Mouse (Mus musculus) c-Kit-positive CD71-positive TER-119-positive erythroid progenitor cells, embryonic 14.5 days (primary cell): Measurements from ENCODE around the gene Smap1.

Source experiments
- DNase-seq: peaks from one replicate; pipeline ENCODE4 v3.0.0-alpha.2; 2013; ENCODE audit warnings: low spot score

Gene Smap1

DNA sequence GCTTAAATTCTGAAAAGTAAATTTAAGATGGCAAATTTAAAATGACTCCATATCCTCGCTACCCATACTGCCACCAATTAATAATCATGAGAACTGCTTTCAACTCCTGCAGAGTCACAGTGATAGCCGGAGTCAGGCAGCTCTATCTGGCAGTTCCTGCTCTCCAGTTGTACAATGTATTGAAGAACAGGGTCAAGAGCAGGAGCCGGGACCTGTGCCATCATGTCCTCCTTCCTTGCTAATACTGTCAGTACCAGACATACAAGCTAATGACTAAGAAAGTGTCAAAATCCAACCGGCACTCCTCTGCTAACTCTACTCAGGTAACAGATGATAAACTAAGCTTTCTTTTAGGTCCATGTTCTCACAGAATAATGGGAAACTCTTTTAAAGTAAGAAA, 3.0 kb downstream of the Smap1 start:
- DNase-seq: no peak

DNA sequence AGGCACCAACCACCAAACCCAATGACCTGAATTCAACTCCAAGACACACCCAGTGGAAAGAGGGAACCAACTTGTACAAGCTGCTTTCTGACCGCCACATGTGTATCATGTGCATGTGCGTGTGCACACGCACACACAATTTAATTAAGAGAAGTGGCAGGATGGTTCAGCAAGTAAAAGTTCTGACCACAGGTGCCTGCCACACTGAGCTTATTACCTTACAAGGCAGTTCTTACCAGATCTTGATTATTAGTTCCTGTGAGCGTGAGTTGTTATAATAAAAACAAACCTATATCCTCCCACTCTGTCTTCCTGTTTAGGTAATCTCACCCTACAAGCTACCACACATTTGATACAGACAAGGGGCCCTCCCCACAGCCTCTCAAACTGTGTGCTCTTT, 6.6 kb downstream of the Smap1 start:
- DNase-seq: no peak

DNA sequence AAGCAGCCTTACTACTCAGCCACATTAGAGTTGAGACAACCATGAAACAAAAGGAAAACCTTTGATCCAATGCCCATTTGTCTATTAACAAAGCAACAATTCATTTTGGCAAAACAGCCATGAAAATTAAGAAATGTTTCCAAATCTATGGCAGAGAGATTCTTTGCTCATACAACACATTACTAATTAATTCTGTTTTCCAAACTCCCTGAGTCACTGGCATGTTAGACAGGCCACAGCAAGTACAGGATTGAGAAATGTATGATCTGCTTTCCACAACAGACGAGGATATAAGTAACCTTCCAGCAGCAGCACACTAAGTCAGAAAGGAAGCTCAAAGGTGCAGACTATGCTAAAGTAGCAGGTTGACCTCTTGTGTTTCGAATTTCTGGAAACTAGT, 9.1 kb downstream of the Smap1 start:
- DNase-seq: no peak

DNA sequence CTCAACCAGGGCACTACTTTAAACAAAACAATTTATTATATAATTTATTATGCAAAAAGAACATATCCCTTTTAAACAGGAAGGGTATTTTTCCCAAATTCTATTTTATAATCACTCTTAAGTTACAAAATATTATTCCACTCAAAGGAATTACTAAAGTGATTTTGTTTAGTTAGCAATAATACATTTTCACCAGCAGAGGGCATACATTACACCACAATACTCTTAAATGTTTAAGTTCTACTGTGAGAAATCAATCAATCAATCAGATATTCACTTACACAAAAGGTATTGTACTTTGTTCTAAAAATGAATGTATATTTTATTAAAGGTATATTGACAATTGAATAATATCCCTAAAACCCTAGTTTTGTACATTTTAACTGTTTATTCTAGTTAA, 16.0 kb downstream of the Smap1 start:
- no peak for DNase-seq

GRCm38 (mm10) chr1:23903340-23903739, 18.8 kb downstream of the Smap1 start:
- DNase-seq: no peak

GRCm38 (mm10) chr1:23902736-23903135, 19.4 kb downstream of the Smap1 start:
- no peak for DNase-seq

GRCm38 (mm10) chr1:23899647-23900020, 22.5 kb downstream of the Smap1 start:
- peak; percentile 78 for DNase-seq

GRCm38 (mm10) chr1:23899020-23899646, 23.0 kb downstream of the Smap1 start:
- no peak for DNase-seq

- no peak for DNase-seq
Measured at GRCm38 (mm10) chr1:23892072-23892471, 30.0 kb downstream of the Smap1 start.

GRCm38 (mm10) chr1:23884914-23885313, 37.2 kb downstream of the Smap1 start:
- no peak for DNase-seq

GRCm38 (mm10) chr1:23884087-23884668, 37.9 kb downstream of the Smap1 start:
- DNase-seq: no peak

DNA sequence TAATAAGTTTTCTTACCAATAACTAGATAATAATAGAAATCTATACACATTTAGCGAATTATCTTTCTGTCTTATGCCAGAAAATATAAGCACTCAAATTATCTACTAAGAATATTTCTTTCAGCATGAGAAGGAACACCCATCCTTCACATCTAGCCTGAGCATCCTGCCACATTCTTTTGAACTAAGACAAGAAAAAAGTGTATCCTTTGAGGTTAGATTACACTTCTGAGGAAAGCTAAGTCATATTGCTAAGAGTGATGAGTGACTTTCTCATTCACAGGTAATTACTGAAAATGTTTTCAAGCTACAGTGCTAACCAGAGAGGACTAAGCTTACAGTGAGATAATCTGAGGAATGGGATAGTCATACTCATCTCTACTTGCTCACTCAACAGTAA, 39.4 kb downstream of the Smap1 start:
- DNase-seq: no peak

- DNase-seq: no peak
Measured at GRCm38 (mm10) chr1:23872194-23872593, 49.9 kb downstream of the Smap1 start.

- DNase-seq: no peak
Measured at GRCm38 (mm10) chr1:23867350-23867862, 54.7 kb downstream of the Smap1 start.

- no peak for DNase-seq
Measured at GRCm38 (mm10) chr1:23865566-23865965, 56.6 kb downstream of the Smap1 start.

GRCm38 (mm10) chr1:23860944-23861343, 61.2 kb downstream of the Smap1 start:
- no peak for DNase-seq

DNA sequence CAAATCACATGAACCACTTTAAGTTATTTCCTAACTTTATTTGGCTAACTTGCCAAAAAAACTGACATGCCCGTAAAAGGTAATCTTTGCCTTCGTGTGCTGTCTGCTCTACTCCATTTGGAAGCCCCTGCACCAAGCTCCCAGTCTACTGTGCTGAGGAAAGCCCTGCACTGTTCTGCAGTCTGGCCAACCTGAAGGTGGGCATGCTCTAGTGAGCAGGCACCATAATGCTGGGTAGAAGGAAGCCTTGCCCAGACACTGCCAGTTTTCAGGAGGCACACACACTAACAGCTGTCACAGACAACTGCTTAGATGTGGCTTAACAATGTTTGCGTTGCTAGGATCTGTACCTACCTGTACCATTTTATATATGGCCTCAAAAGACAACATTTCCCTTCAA, 66.5 kb downstream of the Smap1 start:
- no peak for DNase-seq

- no peak for DNase-seq
Measured at GRCm38 (mm10) chr1:23846044-23846680, 76.0 kb downstream of the Smap1 start.

GRCm38 (mm10) chr1:23845007-23845406, 77.1 kb downstream of the Smap1 start:
- DNase-seq: no peak

DNA sequence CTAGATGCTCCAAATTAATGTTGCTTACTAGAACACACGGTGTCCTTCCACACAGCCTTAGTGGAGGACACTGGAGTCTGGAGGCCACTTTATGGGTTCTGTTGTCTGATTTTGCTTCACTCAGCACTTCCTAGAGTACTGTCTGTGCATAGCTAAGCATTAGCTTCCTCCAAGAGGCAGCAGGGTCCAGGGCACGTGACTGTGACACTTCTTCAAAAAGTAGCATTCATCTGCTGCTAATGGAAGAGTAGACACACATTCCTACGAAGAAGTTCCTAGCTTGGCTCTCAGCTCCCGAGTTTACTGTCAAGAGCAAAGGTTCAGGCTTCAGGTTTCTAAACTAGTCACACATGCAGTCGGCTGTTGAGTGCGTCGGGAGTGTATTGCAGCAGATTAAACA, 78.3 kb downstream of the Smap1 start:
- no peak for DNase-seq

- DNase-seq: no peak
Measured at GRCm38 (mm10) chr1:23842629-23843028, 79.5 kb downstream of the Smap1 start.

- DNase-seq: no peak
Measured at GRCm38 (mm10) chr1:23840924-23841323, 81.2 kb downstream of the Smap1 start.

DNA sequence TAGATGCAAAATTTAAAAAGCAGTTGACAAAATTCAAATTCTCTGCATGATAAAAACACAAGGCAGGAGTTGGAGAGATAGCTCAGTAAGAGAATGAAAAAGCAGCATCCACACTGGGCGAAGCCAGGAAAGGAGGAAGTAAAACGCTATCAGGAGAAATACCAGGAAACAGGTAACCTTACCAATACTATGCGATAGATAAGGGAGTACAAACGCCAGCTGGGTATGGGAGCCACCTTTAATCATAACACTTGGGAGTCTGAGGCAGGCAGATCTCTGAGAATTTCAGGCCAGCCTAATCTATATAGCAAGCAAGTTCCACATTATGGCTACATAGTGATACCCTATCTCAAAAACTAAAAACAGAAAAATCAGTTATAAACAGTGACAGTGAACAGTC, 85.5 kb downstream of the Smap1 start:
- DNase-seq: no peak

DNA sequence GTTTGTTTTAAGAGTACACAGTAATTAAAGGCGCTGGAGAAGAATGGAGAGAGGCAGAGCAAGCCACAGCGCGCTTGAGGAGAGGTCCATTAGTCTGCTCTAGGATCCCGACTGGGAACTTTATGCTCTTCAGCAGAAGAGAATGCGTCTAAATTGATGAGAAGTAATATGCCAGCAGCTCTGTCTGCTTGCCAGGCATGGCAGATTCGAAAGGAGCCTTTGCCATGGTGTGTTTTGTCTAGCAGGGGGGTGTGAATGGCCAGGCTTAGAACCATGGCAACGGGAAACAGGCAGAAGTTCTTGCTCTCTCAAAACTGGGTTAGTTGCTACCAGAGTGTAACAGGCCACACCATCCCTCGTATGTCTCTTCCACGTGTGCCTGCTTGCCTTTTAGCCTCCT, 87.3 kb downstream of the Smap1 start:
- DNase-seq: no peak
